In genomic region chr7:63122547-63122946, GRCm38 (mm10) we compare ENCODE assay signal across 17 mouse cellular contexts.
"Had no signal": no experiment of that assay in that cellular context is flagged by ENCODE, and none has a peak within 500 bp of the region (broad histone marks: within the 10 kb centered on the region; RNA-seq: fewer than 3 reads in every experiment).

No protein-coding gene starts in this region.

- H3K9ac ChIP-seq: limb, embryonic 12.5 days; liver, embryonic 13.5 days; liver, postnatal 0 days; lung, embryonic 15.5 days; stomach, embryonic 15.5 days had no signal

- H3K27me3 ChIP-seq: limb, embryonic 12.5 days; liver, embryonic 13.5 days; lung, embryonic 15.5 days; megakaryocyte, embryonic 14.5 days; stomach, embryonic 15.5 days had no signal

- H3K4me2 ChIP-seq: limb, embryonic 12.5 days; liver, embryonic 13.5 days; lung, embryonic 15.5 days; stomach, embryonic 15.5 days had no signal

- H3K4me1 ChIP-seq: limb, embryonic 12.5 days; liver, embryonic 13.5 days; lung, embryonic 15.5 days; megakaryocyte, embryonic 14.5 days; stomach, embryonic 15.5 days had no signal

- H3K36me3 ChIP-seq: limb, embryonic 12.5 days; liver, embryonic 13.5 days; lung, embryonic 15.5 days; stomach, embryonic 15.5 days had no signal

- H3K4me3 ChIP-seq: layer of hippocampus, adult 2 months; left cerebral cortex, adult 2 months; limb, embryonic 12.5 days; liver, embryonic 13.5 days; lung, embryonic 15.5 days; megakaryocyte, embryonic 14.5 days; stomach, embryonic 15.5 days had no signal

- H3K27ac ChIP-seq: layer of hippocampus, adult 2 months; left cerebral cortex, adult 2 months; limb, embryonic 12.5 days; liver, embryonic 13.5 days; lung, embryonic 15.5 days; macrophage; stomach, embryonic 15.5 days had no signal

- H3K9me3 ChIP-seq: limb, embryonic 12.5 days; liver, embryonic 13.5 days; lung, embryonic 15.5 days; megakaryocyte, embryonic 14.5 days; stomach, embryonic 15.5 days had no signal

- ATAC-seq: liver, postnatal 0 days; midbrain, embryonic 16.5 days had no signal

- DNase-seq: kidney, adult 18-20 months; kidney, postnatal 10 days; kidney, postnatal 4 days; liver; liver, embryonic 13.5 days; liver, postnatal 0 days; lung, postnatal 14 days; right cerebral cortex, postnatal 14 days; thymus, postnatal 36 days had no signal
